ENCODE assay signal across 8 mouse cellular contexts in the genomic region with DNA sequence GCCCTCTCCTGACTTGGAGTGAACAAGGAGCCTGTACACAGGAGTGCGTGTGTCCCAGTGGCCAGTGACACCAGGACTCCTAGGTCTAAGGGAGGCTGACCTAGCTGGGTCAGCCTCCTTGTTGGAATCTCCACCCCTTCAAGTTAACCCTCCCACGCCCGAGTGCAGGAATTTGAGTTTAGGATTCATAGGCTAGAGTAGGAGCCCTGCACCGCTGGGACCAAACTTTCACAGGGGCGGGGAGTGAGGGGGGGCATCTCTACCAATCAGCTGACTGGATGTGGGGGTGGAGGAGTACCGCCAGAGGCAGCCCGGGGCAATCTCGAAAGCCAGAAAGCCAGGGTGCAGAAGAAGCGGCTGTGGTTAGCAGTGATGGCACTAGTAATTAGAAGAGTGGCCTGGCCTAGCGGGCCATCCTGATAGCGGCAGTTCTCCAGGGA. TPM values are rescaled to one million over a fixed set of nuclear protein-coding genes. Genes with fewer than 3 reads are reported as not detected.
DNase-seq lines count a peak whose midpoint lies in the region; ATAC-seq and TF ChIP-seq lines count a peak whose summit lies in the region.

A gene (minus strand): TSS at position 63 of the 440 bp plus-strand sequence.

- peaks cover 4% of the 10 kb centered on the region for H3K36me3 ChIP-seq in forebrain, postnatal 0 days (ENCODE audit: insufficient read depth)

- peak within 1 kb of the TSS; percentile 18 for H3K4me3 ChIP-seq in forebrain, postnatal 0 days (ENCODE audit: low read depth, low read length)

- WGBS in forebrain, postnatal 0 days: 17% methylated on average over 11 of the region's 11 CpGs

- DNase-seq in ovary, postnatal 36 days (ENCODE audit: low spot score): peak; percentile 34
- DNase-seq in ovary, postnatal 14 days (ENCODE audit: low spot score): no peak
- DNase-seq in forebrain, postnatal 0 days: no peak
- DNase-seq in kidney, adult 8-10 months: peak; percentile 27 to 55
- DNase-seq in lung, postnatal 10 days: peak; percentile 48
- DNase-seq in right cerebral cortex, postnatal 25 days: no peak
- DNase-seq in urinary bladder, adult 2 months (ENCODE audit: low spot score): no peak
- no peak for DNase-seq in right cerebral cortex, postnatal 14 days

- H3K9me3 ChIP-seq in forebrain, postnatal 0 days (ENCODE audit: low read length): no peaks in the 10 kb centered on the region

- H3K27me3 ChIP-seq in forebrain, postnatal 0 days (ENCODE audit: insufficient read depth, low read length): peaks cover 14% of the 10 kb centered on the region

- H3K4me2 ChIP-seq in forebrain, postnatal 0 days (ENCODE audit: low read depth): peak within 1 kb of the TSS; percentile 44

- H3K4me1 ChIP-seq in forebrain, postnatal 0 days (ENCODE audit: insufficient read depth): no peaks in the 10 kb centered on the region

- TF ChIP-seq CTCF in forebrain, postnatal 0 days (IDR thresholded peaks at IDR 0.05; ENCODE audit: low read depth): no peak

- H3K27ac ChIP-seq in forebrain, postnatal 0 days (ENCODE audit: low read depth, low read length): no peak within 1 kb of the TSS

- H3K9ac ChIP-seq in forebrain, postnatal 0 days: no peak within 1 kb of the TSS; the same call in 1 of the 2 replicates

- ATAC-seq in forebrain, postnatal 0 days: no peak

RNA-seq across cellular contexts. Expression of the gene that starts here (rescaled TPM):
- 0.31 and 0.76 TPM in 2 replicates for total RNA-seq in forebrain, postnatal 0 days (2014; rRNA removed)
- 0.08 and 0.29 TPM in 2 replicates for polyA plus RNA-seq in forebrain, postnatal 0 days (2015; fragmentation: Nextera tagmentation; extraction: Ambion mirVana)
- polyA plus RNA-seq in urinary bladder, adult 2 months (2012; rRNA removed): 1.2 and 1.4 TPM in 2 replicates

Comparison
In these comparisons a context has a peak if more than half of its experiments do, and no peak if none do; other contexts are left out.
1. DNase-seq: peak in ovary, postnatal 36 days (single experiment), kidney, adult 8-10 months (2 of 2) and lung, postnatal 10 days (single experiment); none in ovary, postnatal 14 days (single experiment), forebrain, postnatal 0 days (single experiment), right cerebral cortex, postnatal 25 days (single experiment), urinary bladder, adult 2 months (single experiment) and right cerebral cortex, postnatal 14 days (single experiment).